Mouse (Mus musculus): ENCODE data around the gene Gabpb2. TPM values are rescaled to one million over a fixed set of nuclear protein-coding genes. Genes with fewer than 3 reads are reported as not detected.
A peak's percentile ranks its signal among the peaks of the same experiment; 100 is the strongest.
"Not testable (repeated sequence)": the region's sequence is repeated elsewhere in the genome, so short reads cannot be mapped to it uniquely, and the experiment has no call there.

Gabpb2 gene
- polyA plus RNA-seq, 1 experiment from 2014 or later = 15.9 TPM

GRCm38 (mm10) chr3:95133176-95133575 is 84.5 kb downstream of the Gabpb2 start:
- Histone ChIP-seq H3K4me1 (replicated peaks) (peaks cover 23% of the 10 kb centered on the region), H3K9ac (replicated peaks) (peak overlapping the region; percentile 75), H3K4me2 (peak overlapping the region; percentile 86), H3K4me3 (replicated peaks) (peak overlapping the region; percentile 65), H3K27me3 (no peaks in the 10 kb centered on the region), H3K9me3 (0 out of 2 replicates have a peak, but pooled peaks cover 4% of the 10 kb centered on the region), H3K36me3 (peaks cover 38% of the 10 kb centered on the region), H3K27ac (peak overlapping the region; percentile 78)
- ATAC-seq (ENCODE audit: insufficient number of reproducible peaks, insufficient read depth, low FRiP score, low TSS enrichment, low read depth) = no peak
- WGBS = 62% methylated on average over 11 of the region's 11 CpGs

GRCm38 (mm10) chr3:95132389-95132788 is 85.3 kb downstream of the Gabpb2 start:
- not testable (repeated sequence) for H3K9ac ChIP-seq (replicated peaks); H3K27me3 ChIP-seq; H3K9me3 ChIP-seq; H3K27ac ChIP-seq; ATAC-seq (ENCODE audit: insufficient number of reproducible peaks, insufficient read depth, low FRiP score, low TSS enrichment, low read depth)
- Histone ChIP-seq H3K36me3 (peaks cover 35% of the 10 kb centered on the region), H3K4me1 (replicated peaks) (peaks cover 23% of the 10 kb centered on the region), H3K4me2 (0 out of 2 replicates have a peak overlapping the region, but pooled peaks have one; percentile 86), H3K4me3 (replicated peaks) (0 out of 2 replicates have a peak overlapping the region, but pooled peaks have one; percentile 65)
- WGBS = 94% methylated on average over 2 of the region's 2 CpGs

Small RNAs within 50 kb of the gene (microRNA-seq; reads per million reads assigned to microRNA genes)
- gene Mir8099-1 = not detected

Other genes with a start within 250 kb of the Gabpb2 start
- gene Pi4kb, start 243.2 kb downstream of the Gabpb2 start, polyA plus RNA-seq (2016; fragmentation: Nextera tagmentation; extraction: Ambion mirVana) = 26.6 and 28.1 TPM in 2 replicates
- gene Zfp687, start 202.5 kb downstream of the Gabpb2 start, polyA plus RNA-seq (2016; fragmentation: Nextera tagmentation; extraction: Ambion mirVana) = 34.7 and 35.0 TPM in 2 replicates
- 306 and 310 TPM in 2 replicates for gene Psmd4, start 175.3 kb downstream of the Gabpb2 start, polyA plus RNA-seq (2016; fragmentation: Nextera tagmentation; extraction: Ambion mirVana)
- gene Pip5k1a, start 111.0 kb downstream of the Gabpb2 start, polyA plus RNA-seq (2016; fragmentation: Nextera tagmentation; extraction: Ambion mirVana) = 24.2 and 30.5 TPM in 2 replicates
- 241 and 245 TPM in 2 replicates for gene Vps72, start 106.9 kb downstream of the Gabpb2 start, polyA plus RNA-seq (2016; fragmentation: Nextera tagmentation; extraction: Ambion mirVana)
- gene Tmod4, start 93.4 kb downstream of the Gabpb2 start, polyA plus RNA-seq (2016; fragmentation: Nextera tagmentation; extraction: Ambion mirVana) = 1.0 and 1.4 TPM in 2 replicates
- 80.7 and 83.6 TPM in 2 replicates for gene Scnm1, start 83.9 kb downstream of the Gabpb2 start, polyA plus RNA-seq (2016; fragmentation: Nextera tagmentation; extraction: Ambion mirVana)
- gene Lysmd1, start 83.8 kb downstream of the Gabpb2 start, polyA plus RNA-seq (2016; fragmentation: Nextera tagmentation; extraction: Ambion mirVana) = 16.6 and 18.0 TPM in 2 replicates
- 1.7 and 2.2 TPM in 2 replicates for gene Tnfaip8l2, start 75.6 kb downstream of the Gabpb2 start, polyA plus RNA-seq (2016; fragmentation: Nextera tagmentation; extraction: Ambion mirVana)
- 23.7 and 26.4 TPM in 2 replicates for gene Sema6c, start 57.5 kb downstream of the Gabpb2 start, polyA plus RNA-seq (2016; fragmentation: Nextera tagmentation; extraction: Ambion mirVana)
- gene Cdc42se1, start 10.8 kb upstream of the Gabpb2 start, polyA plus RNA-seq (2016; fragmentation: Nextera tagmentation; extraction: Ambion mirVana) = 75.3 and 76.0 TPM in 2 replicates
- 14.8 and 16.2 TPM in 2 replicates for gene Mllt11, start 14.3 kb upstream of the Gabpb2 start, polyA plus RNA-seq (2016; fragmentation: Nextera tagmentation; extraction: Ambion mirVana)
- gene Gm128, start 23.7 kb upstream of the Gabpb2 start, polyA plus RNA-seq (2016; fragmentation: Nextera tagmentation; extraction: Ambion mirVana) = 0.54 and 0.59 TPM in 2 replicates
- 0.75 and 1.7 TPM in 2 replicates for gene Bnipl, start 33.3 kb upstream of the Gabpb2 start, polyA plus RNA-seq (2016; fragmentation: Nextera tagmentation; extraction: Ambion mirVana)
- gene Mindy1, start 63.4 kb upstream of the Gabpb2 start, polyA plus RNA-seq (2016; fragmentation: Nextera tagmentation; extraction: Ambion mirVana) = 36.4 and 38.7 TPM in 2 replicates
- 25.2 and 25.9 TPM in 2 replicates for gene Prune1, start 64.2 kb upstream of the Gabpb2 start, polyA plus RNA-seq (2016; fragmentation: Nextera tagmentation; extraction: Ambion mirVana)
- 1.8 and 1.9 TPM in 2 replicates for gene Anxa9, start 89.3 kb upstream of the Gabpb2 start, polyA plus RNA-seq (2016; fragmentation: Nextera tagmentation; extraction: Ambion mirVana)
- 158 and 170 TPM in 2 replicates for gene Cers2, start 96.9 kb upstream of the Gabpb2 start, polyA plus RNA-seq (2016; fragmentation: Nextera tagmentation; extraction: Ambion mirVana)
- 63.7 and 67.2 TPM in 2 replicates for gene Setdb1, start 139.3 kb upstream of the Gabpb2 start, polyA plus RNA-seq (2016; fragmentation: Nextera tagmentation; extraction: Ambion mirVana)
- gene 4930558C23Rik, start 184.9 kb upstream of the Gabpb2 start, polyA plus RNA-seq (2016; fragmentation: Nextera tagmentation; extraction: Ambion mirVana) = not detected in 2 replicates
- gene Arnt, start 216.5 kb upstream of the Gabpb2 start, polyA plus RNA-seq (2016; fragmentation: Nextera tagmentation; extraction: Ambion mirVana) = 49.4 and 56.6 TPM in 2 replicates

Data from limb, embryonic 12.5 days (tissue).